14 mouse cellular contexts compared by ENCODE assay signal in genomic region chr19:37370356-37370755, GRCm38 (mm10). TPM values are rescaled to one million over a fixed set of nuclear protein-coding genes. Genes with fewer than 3 reads are reported as not detected.
DNase-seq lines count a peak whose midpoint lies in the region; ATAC-seq and TF ChIP-seq lines count a peak whose summit lies in the region.
"Had no signal": no experiment of that assay in that cellular context is flagged by ENCODE, and none has a peak within 500 bp of the region (broad histone marks: within the 10 kb centered on the region; RNA-seq: fewer than 3 reads in every experiment).

No protein-coding gene starts in this region.

- no peaks in the 10 kb centered on the region; the same call in 1 of the 2 replicates for H3K4me1 ChIP-seq in bone marrow, adult 2 months (ENCODE audit: control insufficient read depth, insufficient read depth, low read length)
- peaks cover 5% of the 10 kb centered on the region for H3K4me1 ChIP-seq in kidney, embryonic 16.5 days (ENCODE audit: insufficient read depth, low read length)
- H3K4me1 ChIP-seq in heart, embryonic 11.5 days (ENCODE audit: control insufficient read depth, insufficient read depth, low read length) = no peaks in the 10 kb centered on the region
- H3K4me1 ChIP-seq: heart, embryonic 10.5 days; neural tube, embryonic 12.5 days had no signal

- TF ChIP-seq POLR2A in bone marrow, adult 2 months (IDR thresholded peaks at IDR 0.05; ENCODE audit: borderline replicate concordance, control insufficient read depth, low read depth, low read length) = no peak

- TF ChIP-seq CTCF in bone marrow, adult 2 months (IDR thresholded peaks at IDR 0.05; ENCODE audit: control insufficient read depth, insufficient read depth, low read length) = no peak

- no peaks in the 10 kb centered on the region for H3K36me3 ChIP-seq in kidney, embryonic 16.5 days (ENCODE audit: insufficient read depth, low read length)
- no peaks in the 10 kb centered on the region for H3K36me3 ChIP-seq in heart, embryonic 11.5 days (ENCODE audit: control insufficient read depth, insufficient read depth, low read length)
- H3K36me3 ChIP-seq: heart, embryonic 10.5 days; hindbrain, embryonic 13.5 days; limb, embryonic 15.5 days; neural tube, embryonic 12.5 days had no signal

- no peaks in the 10 kb centered on the region for H3K9me3 ChIP-seq in kidney, embryonic 16.5 days (ENCODE audit: low read length)
- H3K9me3 ChIP-seq in heart, embryonic 11.5 days (replicated peaks; ENCODE audit: control insufficient read depth, low read length) = no peaks in the 10 kb centered on the region
- H3K9me3 ChIP-seq: heart, embryonic 10.5 days; hindbrain, embryonic 13.5 days; limb, embryonic 15.5 days; neural tube, embryonic 12.5 days had no signal

- no peak overlapping the region for H3K27ac ChIP-seq in bone marrow, adult 2 months (ENCODE audit: control insufficient read depth, insufficient read depth, low read depth, low read length, poor library complexity)
- no peak overlapping the region for H3K27ac ChIP-seq in kidney, embryonic 16.5 days (ENCODE audit: low read length)
- H3K27ac ChIP-seq in heart, embryonic 11.5 days (ENCODE audit: low read depth, low read length) = no peak overlapping the region
- H3K27ac ChIP-seq: heart, embryonic 10.5 days; hindbrain, embryonic 13.5 days; limb, embryonic 15.5 days; neural tube, embryonic 12.5 days had no signal

- DNase-seq in heart, adult 11 months = peak; percentile 90
- no peak for DNase-seq in heart, postnatal 10 days
- DNase-seq in thymus, postnatal 0 days (ENCODE audit: low spot score) = peak; percentile 81
- DNase-seq in frontal cortex, postnatal 14 days (ENCODE audit: low spot score in 2 of 2) = no peak
- DNase-seq: embryo, embryonic 11 days had no signal

- H3K4me2 ChIP-seq in kidney, embryonic 16.5 days (replicated peaks; ENCODE audit: low read depth, low read length) = no peak overlapping the region
- H3K4me2 ChIP-seq in heart, embryonic 11.5 days = no peak overlapping the region
- H3K4me2 ChIP-seq: hindbrain, embryonic 13.5 days; limb, embryonic 15.5 days; neural tube, embryonic 12.5 days had no signal

- ATAC-seq in megakaryocyte, adult 5-6 weeks (ENCODE audit: poor library complexity, severe bottlenecking) = peak; percentile 87
- ATAC-seq in kidney, embryonic 16.5 days (ENCODE audit: low FRiP score, low TSS enrichment) = no peak
- no peak for ATAC-seq in heart, embryonic 11.5 days (replicated peaks; ENCODE audit: insufficient number of reproducible peaks, low FRiP score, low TSS enrichment)

- intact Hi-C loops in heart, postnatal 10 days (cut with DNase I) = no loop called here

- H3K4me3 ChIP-seq in bone marrow, adult 2 months (replicated peaks; ENCODE audit: control insufficient read depth, low read depth, low read length) = peak overlapping the region; percentile 34
- no peak overlapping the region for H3K4me3 ChIP-seq in kidney, embryonic 16.5 days (ENCODE audit: low read length)
- no peak overlapping the region for H3K4me3 ChIP-seq in heart, embryonic 11.5 days (ENCODE audit: low read depth, low read length)
- H3K4me3 ChIP-seq: erythroblast, embryonic 14.5 days; heart, embryonic 10.5 days; hindbrain, embryonic 13.5 days; limb, embryonic 15.5 days; neural tube, embryonic 12.5 days had no signal

- H3K27me3 ChIP-seq in kidney, embryonic 16.5 days (ENCODE audit: insufficient read depth, low read length) = no peaks in the 10 kb centered on the region
- H3K27me3 ChIP-seq in heart, embryonic 11.5 days (ENCODE audit: control insufficient read depth, insufficient read depth, low read length) = no peaks in the 10 kb centered on the region
- H3K27me3 ChIP-seq: hindbrain, embryonic 13.5 days; limb, embryonic 15.5 days; neural tube, embryonic 12.5 days had no signal

- 12% methylated on average over 5 of the region's 5 CpGs for whole genome bisulfite sequencing in bone marrow, adult 2 months
- WGBS in kidney, embryonic 16.5 days = 76% methylated on average over 5 of the region's 5 CpGs
- 79% methylated on average over 5 of the region's 5 CpGs for WGBS in heart, embryonic 11.5 days (ENCODE audit: insufficient replicate concordance)

- H3K9ac ChIP-seq in kidney, embryonic 16.5 days (replicated peaks; ENCODE audit: low read length) = no peak overlapping the region
- H3K9ac ChIP-seq in heart, embryonic 11.5 days (ENCODE audit: low read depth, low read length) = no peak overlapping the region
- H3K9ac ChIP-seq: hindbrain, embryonic 13.5 days; limb, embryonic 15.5 days; neural tube, embryonic 12.5 days had no signal

RNA-seq across cellular contexts. Expression of gene Kif11, which starts 5.8 kb away (rescaled TPM):
- 10 to 100 TPM; 11.5 to 11.8 TPM for total RNA-seq in heart, postnatal 10 days (2021)
- polyA plus RNA-seq in bone marrow, adult 2 months (2011; ENCODE audit: insufficient read depth, insufficient read length, low replicate concordance, missing spikeins) = 35.6 and 50.2 TPM in 2 replicates
- total RNA-seq in megakaryocyte, adult 5-6 weeks (2015) = 128 and 136 TPM in 2 replicates
- 223 and 233 TPM in 2 replicates for total RNA-seq in megakaryocyte, adult 5-6 weeks (2017)
- 66.5 and 76.9 TPM in 2 replicates for polyA plus RNA-seq in thymus, postnatal 0 days (2015; fragmentation: Nextera tagmentation; extraction: Ambion mirVana)
- 57.1 and 61.4 TPM in 2 replicates for polyA plus RNA-seq in kidney, embryonic 16.5 days (2015; fragmentation: Nextera tagmentation; extraction: Ambion mirVana)
- polyA plus RNA-seq in heart, embryonic 11.5 days (2014; fragmentation: Nextera tagmentation; extraction: Ambion mirVana) = 54.1 and 56.6 TPM in 2 replicates

RNA-seq across cellular contexts. Expression of gene Ide, which starts 32.7 kb away (rescaled TPM):
- 100 to 1,000 TPM; 109 to 147 TPM for total RNA-seq in heart, postnatal 10 days (2021)
- 5.6 and 11.1 TPM in 2 replicates for polyA plus RNA-seq in bone marrow, adult 2 months (2011; ENCODE audit: insufficient read depth, insufficient read length, low replicate concordance, missing spikeins)
- total RNA-seq in megakaryocyte, adult 5-6 weeks (2015) = 41.2 and 47.1 TPM in 2 replicates
- 32.2 and 45.0 TPM in 2 replicates for total RNA-seq in megakaryocyte, adult 5-6 weeks (2017)
- 38.5 and 50.4 TPM in 2 replicates for polyA plus RNA-seq in thymus, postnatal 0 days (2015; fragmentation: Nextera tagmentation; extraction: Ambion mirVana)
- 55.8 and 58.2 TPM in 2 replicates for polyA plus RNA-seq in kidney, embryonic 16.5 days (2015; fragmentation: Nextera tagmentation; extraction: Ambion mirVana)
- polyA plus RNA-seq in heart, embryonic 11.5 days (2014; fragmentation: Nextera tagmentation; extraction: Ambion mirVana) = 54.7 and 56.9 TPM in 2 replicates

Comparison
In these comparisons a context has a peak if more than half of its experiments do, and no peak if none do; other contexts are left out.
1. DNase-seq: peak in heart, adult 11 months (single experiment) and thymus, postnatal 0 days (single experiment); none in heart, postnatal 10 days (0 of 2) and frontal cortex, postnatal 14 days (0 of 2).